Mouse (Mus musculus): ENCODE data around the gene Astn2.

- no peak for TF ChIP-seq POLR2A (IDR thresholded peaks at IDR 0.05; ENCODE audit: borderline replicate concordance, control insufficient read depth, low read depth, low read length)
- TF ChIP-seq CTCF (IDR thresholded peaks at IDR 0.05; ENCODE audit: control insufficient read depth, insufficient read depth, low read length) = no peak
These were observed 59.8 kb downstream of the Astn2 start for GRCm38 (mm10) chr4:66344632-66345031.

All from bone marrow, adult 2 months (tissue).